Mouse (Mus musculus): ENCODE results near the gene Zbtb21. TPM values are rescaled to one million over a fixed set of nuclear protein-coding genes. Genes with fewer than 3 reads are reported as not detected.

Gene Zbtb21
- polyA plus RNA-seq, 1 experiment from 2014 or later: 6.1 TPM

DNA sequence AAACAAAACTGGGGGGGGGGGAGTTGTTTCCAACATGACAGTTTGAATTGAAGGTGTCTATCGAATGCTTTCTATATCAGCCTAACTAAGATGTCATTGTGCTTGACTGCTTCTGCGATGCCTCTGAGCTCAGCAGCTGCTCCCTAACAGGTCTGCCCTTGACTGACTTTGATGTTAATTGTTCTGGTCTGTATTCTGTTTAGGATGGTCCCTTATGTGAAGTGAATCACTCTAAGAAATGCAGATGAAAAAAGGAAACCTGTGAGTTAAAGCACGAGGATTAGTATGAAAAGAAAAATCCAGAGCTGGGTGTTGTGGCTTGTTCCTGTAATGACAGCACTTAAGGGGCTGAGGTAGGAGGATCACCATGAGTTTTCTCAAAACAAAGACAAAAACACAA lies 26.6 kb downstream of the Zbtb21 start:
- TF ChIP-seq EP300 (IDR thresholded peaks at IDR 0.05) (no peak), CTCF (IDR thresholded peaks at IDR 0.05) (no peak)
- Histone ChIP-seq H3K27ac (ENCODE audit: low read length) (no peak overlapping the region), H3K27me3 (replicated peaks; ENCODE audit: insufficient read depth, low read length) (no peaks in the 10 kb centered on the region), H3K4me3 (ENCODE audit: low read depth, low read length) (no peak overlapping the region), H3K36me3 (ENCODE audit: insufficient read depth, low read length) (no peaks in the 10 kb centered on the region), H3K4me1 (ENCODE audit: insufficient read depth, low read depth, low read length) (no peaks in the 10 kb centered on the region), H3K9ac (replicated peaks; ENCODE audit: low read depth) (no peak overlapping the region), H3K9me3 (ENCODE audit: low read length) (no peaks in the 10 kb centered on the region), H3K4me2 (replicated peaks; ENCODE audit: low read depth, low read length) (no peak overlapping the region)
- DNase-seq (ENCODE audit: low spot score) (no peak), ATAC-seq (no peak)
- WGBS: 94% methylated on average over 3 of the region's 3 CpGs

GRCm38 (mm10) chr16:97930231-97930630 lies 32.2 kb downstream of the Zbtb21 start:
- peak; percentile 27 for DNase-seq (ENCODE audit: low spot score)
- no peaks in the 10 kb centered on the region for H3K36me3 ChIP-seq (ENCODE audit: insufficient read depth, low read length)
- H3K9ac ChIP-seq (replicated peaks; ENCODE audit: low read depth): no peak overlapping the region
- no peaks in the 10 kb centered on the region for H3K27me3 ChIP-seq (replicated peaks; ENCODE audit: insufficient read depth, low read length)
- no peak for ATAC-seq
- no peaks in the 10 kb centered on the region for H3K9me3 ChIP-seq (ENCODE audit: low read length)
- no peak overlapping the region for H3K4me2 ChIP-seq (replicated peaks; ENCODE audit: low read depth, low read length)
- no peak overlapping the region for H3K4me3 ChIP-seq (ENCODE audit: low read depth, low read length)
- no peak overlapping the region for H3K27ac ChIP-seq (ENCODE audit: low read length)
- TF ChIP-seq EP300 (IDR thresholded peaks at IDR 0.05): no peak
- no peak for TF ChIP-seq CTCF (IDR thresholded peaks at IDR 0.05)
- no peaks in the 10 kb centered on the region for H3K4me1 ChIP-seq (ENCODE audit: insufficient read depth, low read depth, low read length)

- Histone ChIP-seq H3K27ac (ENCODE audit: low read length) (no peak overlapping the region), H3K4me2 (replicated peaks; ENCODE audit: low read depth, low read length) (no peak overlapping the region), H3K27me3 (replicated peaks; ENCODE audit: insufficient read depth, low read length) (no peaks in the 10 kb centered on the region), H3K9me3 (ENCODE audit: low read length) (no peaks in the 10 kb centered on the region), H3K4me3 (ENCODE audit: low read depth, low read length) (no peak overlapping the region), H3K4me1 (ENCODE audit: insufficient read depth, low read depth, low read length) (no peaks in the 10 kb centered on the region), H3K9ac (replicated peaks; ENCODE audit: low read depth) (no peak overlapping the region), H3K36me3 (ENCODE audit: insufficient read depth, low read length) (no peaks in the 10 kb centered on the region)
- 48% methylated on average over 1 of the region's 1 CpGs for WGBS
- DNase-seq (ENCODE audit: low spot score): no peak
- no peak for ATAC-seq
- TF ChIP-seq CTCF (IDR thresholded peaks at IDR 0.05): no peak
- no peak for TF ChIP-seq EP300 (IDR thresholded peaks at IDR 0.05)
These were observed 32.9 kb downstream of the Zbtb21 start for GRCm38 (mm10) chr16:97929520-97929919.

DNA sequence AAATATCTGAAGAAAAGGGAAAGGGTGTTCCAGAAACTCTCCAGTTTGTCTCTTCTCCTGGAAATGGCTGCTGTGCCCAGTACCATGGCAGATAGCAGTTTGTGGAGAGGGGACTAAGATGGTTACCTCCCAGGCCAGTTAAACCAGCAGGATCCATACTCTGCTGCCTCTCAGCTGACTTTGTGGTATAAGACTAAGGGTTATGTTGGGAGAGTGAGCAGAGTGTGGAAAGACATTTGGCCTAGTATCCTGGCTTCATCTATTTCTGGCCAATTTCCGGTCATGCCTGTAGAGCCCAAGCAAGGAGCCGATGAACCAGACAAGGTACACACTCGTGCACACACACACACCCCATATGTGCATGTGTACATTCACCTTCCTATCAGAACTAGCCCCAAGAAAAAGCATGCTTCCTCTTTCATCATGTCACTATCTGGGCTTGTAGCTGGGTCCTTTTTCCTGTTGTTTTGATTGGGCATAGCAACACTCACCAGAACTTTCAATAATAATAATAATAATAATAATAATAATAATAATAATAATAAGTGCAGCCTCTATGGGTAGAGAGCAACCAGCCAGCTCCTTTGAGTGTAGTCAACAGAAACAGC lies 35.0 kb downstream of the Zbtb21 start:
- no peak for TF ChIP-seq EP300 (IDR thresholded peaks at IDR 0.05)
- Histone ChIP-seq H3K4me1 (ENCODE audit: insufficient read depth, low read depth, low read length) (no peaks in the 10 kb centered on the region), H3K9ac (replicated peaks; ENCODE audit: low read depth) (no peak overlapping the region), H3K9me3 (ENCODE audit: low read length) (no peaks in the 10 kb centered on the region), H3K4me2 (replicated peaks; ENCODE audit: low read depth, low read length) (no peak overlapping the region), H3K27ac (ENCODE audit: low read length) (no peak overlapping the region), H3K36me3 (ENCODE audit: insufficient read depth, low read length) (no peaks in the 10 kb centered on the region), H3K27me3 (replicated peaks; ENCODE audit: insufficient read depth, low read length) (no peaks in the 10 kb centered on the region), H3K4me3 (ENCODE audit: low read depth, low read length) (no peak overlapping the region)
- ATAC-seq (no peak), DNase-seq (ENCODE audit: low spot score) (no peak)
- WGBS: 76% methylated on average over 3 of the region's 3 CpGs

DNA sequence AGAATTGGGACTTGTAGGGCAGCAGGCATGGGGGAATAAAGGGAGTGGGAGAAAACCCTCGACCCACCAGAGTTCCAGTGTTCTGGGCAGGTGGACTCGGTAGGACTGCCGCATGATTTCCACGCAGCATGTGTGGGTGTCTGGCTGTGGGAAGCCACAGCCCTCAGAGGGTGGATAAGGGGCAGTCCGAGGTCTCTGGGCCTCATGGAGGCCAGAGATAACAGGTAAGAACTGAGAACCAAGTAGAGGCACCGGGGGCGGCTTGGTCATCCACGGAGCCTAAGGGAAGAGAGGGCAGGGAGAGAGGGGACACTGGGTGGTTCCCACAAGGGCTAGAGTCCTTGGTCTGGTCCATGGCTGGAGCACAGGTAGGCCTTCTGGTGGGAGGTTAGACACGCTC lies 36.0 kb downstream of the Zbtb21 start:
- no peaks in the 10 kb centered on the region for H3K9me3 ChIP-seq (ENCODE audit: low read length)
- H3K9ac ChIP-seq (replicated peaks; ENCODE audit: low read depth): no peak overlapping the region
- H3K4me1 ChIP-seq (ENCODE audit: insufficient read depth, low read depth, low read length): no peaks in the 10 kb centered on the region
- ATAC-seq (no peak), DNase-seq (ENCODE audit: low spot score) (no peak)
- TF ChIP-seq EP300 (IDR thresholded peaks at IDR 0.05) (no peak), CTCF (IDR thresholded peaks at IDR 0.05) (no peak)
- no peak overlapping the region for H3K27ac ChIP-seq (ENCODE audit: low read length)
- H3K27me3 ChIP-seq (replicated peaks; ENCODE audit: insufficient read depth, low read length): no peaks in the 10 kb centered on the region
- H3K4me2 ChIP-seq (replicated peaks; ENCODE audit: low read depth, low read length): no peak overlapping the region
- H3K4me3 ChIP-seq (ENCODE audit: low read depth, low read length): no peak overlapping the region
- H3K36me3 ChIP-seq (ENCODE audit: insufficient read depth, low read length): no peaks in the 10 kb centered on the region
- WGBS: 87% methylated on average over 9 of the region's 9 CpGs

DNA sequence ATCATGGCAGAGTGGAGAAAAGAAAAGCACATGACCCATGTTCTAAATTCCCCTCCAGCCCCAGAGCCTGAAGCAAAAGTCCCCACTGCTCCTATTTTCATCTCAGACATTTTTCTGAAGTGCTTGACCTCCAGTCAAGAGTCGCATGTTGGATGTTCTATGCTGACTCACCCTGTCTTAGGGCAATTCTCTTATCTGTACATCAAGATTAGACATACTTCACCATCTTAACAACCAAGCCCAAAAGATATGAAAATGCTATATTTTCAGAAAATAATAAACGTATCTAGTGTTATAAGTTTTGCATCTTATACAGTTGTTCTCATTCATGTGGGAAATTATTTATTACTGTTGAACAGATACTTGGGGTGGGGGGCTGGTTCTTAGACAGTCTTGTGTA lies 36.7 kb downstream of the Zbtb21 start:
- H3K9ac ChIP-seq (replicated peaks; ENCODE audit: low read depth): no peak overlapping the region
- DNase-seq (ENCODE audit: low spot score) (no peak), ATAC-seq (no peak)
- TF ChIP-seq CTCF (IDR thresholded peaks at IDR 0.05): no peak
- no peak for TF ChIP-seq EP300 (IDR thresholded peaks at IDR 0.05)
- 48% methylated on average over 2 of the region's 2 CpGs for WGBS
- no peaks in the 10 kb centered on the region for H3K4me1 ChIP-seq (ENCODE audit: insufficient read depth, low read depth, low read length)
- no peaks in the 10 kb centered on the region for H3K9me3 ChIP-seq (ENCODE audit: low read length)
- H3K27me3 ChIP-seq (replicated peaks; ENCODE audit: insufficient read depth, low read length): no peaks in the 10 kb centered on the region
- H3K4me3 ChIP-seq (ENCODE audit: low read depth, low read length): no peak overlapping the region
- H3K27ac ChIP-seq (ENCODE audit: low read length): no peak overlapping the region
- H3K36me3 ChIP-seq (ENCODE audit: insufficient read depth, low read length): no peaks in the 10 kb centered on the region
- H3K4me2 ChIP-seq (replicated peaks; ENCODE audit: low read depth, low read length): no peak overlapping the region

DNA sequence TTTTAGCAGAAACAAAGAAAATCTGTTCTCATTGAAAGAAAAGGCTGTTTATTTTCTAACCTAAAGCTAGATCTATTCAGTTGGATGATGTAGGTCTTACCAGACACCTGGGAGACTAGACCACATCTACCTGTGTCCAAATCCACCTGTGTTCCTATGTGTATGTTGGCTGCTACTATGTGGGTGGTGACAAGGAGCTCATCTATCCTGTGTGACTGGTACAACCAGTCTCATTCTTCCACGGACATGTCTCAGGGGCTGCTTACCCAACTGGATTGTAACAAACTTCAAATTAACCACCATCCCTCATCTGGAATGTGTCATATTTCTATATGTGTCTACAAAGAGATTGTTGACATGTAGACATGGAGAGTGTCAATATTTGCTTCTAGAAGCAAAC lies 38.7 kb downstream of the Zbtb21 start:
- 53% methylated on average over 1 of the region's 1 CpGs for WGBS
- TF ChIP-seq CTCF (IDR thresholded peaks at IDR 0.05) (no peak), EP300 (IDR thresholded peaks at IDR 0.05) (no peak)
- no peak overlapping the region for H3K4me2 ChIP-seq (replicated peaks; ENCODE audit: low read depth, low read length)
- no peaks in the 10 kb centered on the region for H3K27me3 ChIP-seq (replicated peaks; ENCODE audit: insufficient read depth, low read length)
- no peaks in the 10 kb centered on the region for H3K36me3 ChIP-seq (ENCODE audit: insufficient read depth, low read length)
- ATAC-seq (no peak), DNase-seq (ENCODE audit: low spot score) (peak; percentile 27)
- H3K4me3 ChIP-seq (ENCODE audit: low read depth, low read length): no peak overlapping the region
- H3K9ac ChIP-seq (replicated peaks; ENCODE audit: low read depth): no peak overlapping the region
- no peaks in the 10 kb centered on the region for H3K4me1 ChIP-seq (ENCODE audit: insufficient read depth, low read depth, low read length)
- H3K9me3 ChIP-seq (ENCODE audit: low read length): no peaks in the 10 kb centered on the region
- H3K27ac ChIP-seq (ENCODE audit: low read length): no peak overlapping the region
